Mouse (Mus musculus) cerebellum, adult (tissue): ENCODE data around the gene Larp1.
"Not testable (repeated sequence)": the region's sequence is repeated elsewhere in the genome, so short reads cannot be mapped to it uniquely, and the experiment has no call there.

ENCODE experiments used
- ATAC-seq: cut with Nextera tagmentation; 2 replicates; pipeline ENCODE4 v1.9.2; 2017; ENCODE audit warnings: mild to moderate bottlenecking, moderate library complexity, mixed read lengths; ENCODE audit not compliant: insufficient number of reproducible peaks, low FRiP score, low TSS enrichment

Larp1 gene

GRCm38 (mm10) chr11:58024671-58025070 lies 15.8 kb downstream of the Larp1 start:
- no peak for ATAC-seq

GRCm38 (mm10) chr11:58025881-58026280 lies 17.0 kb downstream of the Larp1 start:
- ATAC-seq = no peak

- no peak for ATAC-seq
Measured at GRCm38 (mm10) chr11:58026337-58026736, 17.5 kb downstream of the Larp1 start.

- no peak for ATAC-seq
Measured at GRCm38 (mm10) chr11:58026860-58027259, 18.0 kb downstream of the Larp1 start.

GRCm38 (mm10) chr11:58028981-58029380 lies 20.1 kb downstream of the Larp1 start:
- ATAC-seq = no peak

DNA sequence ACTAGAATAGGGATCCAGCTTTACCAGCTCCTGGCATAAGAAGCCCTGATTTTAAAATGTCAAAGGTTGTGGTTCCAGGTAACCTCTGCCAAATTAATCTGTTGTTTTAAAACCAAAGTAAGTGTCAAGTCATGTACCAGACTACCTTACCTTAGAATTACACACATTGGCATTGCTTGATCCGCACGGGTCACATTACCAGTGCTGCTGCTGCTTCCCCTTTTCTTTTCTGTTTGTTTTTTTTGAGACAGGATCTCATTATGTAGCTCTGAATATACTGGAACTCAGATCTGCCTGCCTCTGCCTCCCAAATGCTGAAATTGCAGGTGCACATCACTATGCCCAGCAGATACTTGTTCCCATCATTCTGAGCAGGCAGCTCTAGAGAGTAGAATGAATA lies 21.0 kb downstream of the Larp1 start:
- ATAC-seq = no peak

DNA sequence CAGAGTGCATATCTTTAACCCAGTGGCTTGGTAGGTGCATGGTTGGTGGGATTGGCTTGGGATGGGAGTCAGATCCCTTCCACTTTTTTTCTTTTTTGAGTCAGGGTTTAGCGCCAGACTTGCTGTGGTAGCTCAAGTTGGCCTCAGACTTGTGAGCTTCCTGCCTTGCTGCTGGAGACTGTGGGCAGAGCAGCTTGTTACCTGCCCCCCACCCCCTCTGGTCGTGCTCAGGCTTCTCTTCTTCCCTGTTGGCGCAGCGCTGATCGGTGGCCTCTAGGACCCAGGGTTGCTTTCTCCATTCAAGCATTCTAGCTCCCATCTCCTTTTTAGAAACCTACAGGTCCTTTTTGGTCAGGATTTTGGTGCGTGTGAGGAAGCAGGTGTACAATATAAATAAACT lies 22.3 kb downstream of the Larp1 start:
- no peak for ATAC-seq

- ATAC-seq = no peak
Measured at GRCm38 (mm10) chr11:58033635-58034034, 24.8 kb downstream of the Larp1 start.

GRCm38 (mm10) chr11:58039027-58039426 lies 30.2 kb downstream of the Larp1 start:
- no peak for ATAC-seq

GRCm38 (mm10) chr11:58042861-58043431 lies 34.1 kb downstream of the Larp1 start:
- no peak for ATAC-seq

- no peak for ATAC-seq
Measured at GRCm38 (mm10) chr11:58046438-58046837, 37.6 kb downstream of the Larp1 start.

GRCm38 (mm10) chr11:58057455-58057854 lies 48.6 kb downstream of the Larp1 start:
- ATAC-seq = no peak

- ATAC-seq = not testable (repeated sequence)
Measured at GRCm38 (mm10) chr11:58059752-58060151, 50.9 kb downstream of the Larp1 start.

- ATAC-seq = peak; percentile 62; the same call in 1 of the 2 replicates
Measured at GRCm38 (mm10) chr11:58061218-58061617, 52.4 kb downstream of the Larp1 start.

GRCm38 (mm10) chr11:58062586-58062985 lies 53.7 kb downstream of the Larp1 start:
- ATAC-seq = no peak

DNA sequence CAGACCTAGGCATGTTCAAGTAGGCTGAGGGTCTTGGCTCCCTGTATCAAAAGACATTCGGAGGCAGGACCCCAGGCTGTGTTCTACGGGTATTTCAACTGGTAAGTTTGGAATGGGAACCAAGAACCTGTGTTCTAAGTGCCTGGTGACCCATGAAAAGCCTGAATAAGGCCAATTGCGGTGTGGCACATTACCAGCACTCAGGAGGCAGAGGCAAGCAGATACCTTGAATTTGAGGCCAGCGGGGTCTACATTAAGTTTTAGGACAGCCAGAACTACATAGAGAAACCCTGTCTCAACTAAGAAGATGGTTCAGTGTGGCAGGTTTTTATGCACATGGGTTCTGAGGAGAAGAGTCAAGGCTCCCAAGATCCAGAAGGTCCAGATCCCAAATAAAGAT lies 56.2 kb downstream of the Larp1 start:
- no peak for ATAC-seq

DNA sequence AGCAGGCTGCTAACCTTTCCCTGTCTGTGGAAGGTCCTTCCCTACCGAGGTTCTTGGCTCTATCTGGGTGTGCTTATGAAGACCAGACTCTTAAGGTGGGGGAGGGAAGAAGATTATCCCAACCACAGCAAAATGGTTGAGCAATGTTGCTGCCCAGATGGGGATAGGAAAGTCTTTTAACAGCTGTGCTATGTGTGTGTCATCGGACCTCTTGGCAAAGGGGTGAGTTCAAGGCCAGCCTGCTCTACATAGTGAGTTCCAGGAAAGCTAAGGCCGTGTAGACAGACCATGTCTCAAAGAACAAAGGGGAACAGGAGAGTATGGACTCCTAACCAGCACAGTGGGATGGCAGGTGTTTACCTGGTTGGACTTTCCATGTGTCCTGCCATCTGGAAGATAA lies 64.1 kb downstream of the Larp1 start:
- no peak for ATAC-seq

GRCm38 (mm10) chr11:58077270-58077669 lies 68.4 kb downstream of the Larp1 start:
- ATAC-seq = no peak

GRCm38 (mm10) chr11:58081716-58082115 lies 72.9 kb downstream of the Larp1 start:
- no peak; the same call in 1 of the 2 replicates for ATAC-seq

DNA sequence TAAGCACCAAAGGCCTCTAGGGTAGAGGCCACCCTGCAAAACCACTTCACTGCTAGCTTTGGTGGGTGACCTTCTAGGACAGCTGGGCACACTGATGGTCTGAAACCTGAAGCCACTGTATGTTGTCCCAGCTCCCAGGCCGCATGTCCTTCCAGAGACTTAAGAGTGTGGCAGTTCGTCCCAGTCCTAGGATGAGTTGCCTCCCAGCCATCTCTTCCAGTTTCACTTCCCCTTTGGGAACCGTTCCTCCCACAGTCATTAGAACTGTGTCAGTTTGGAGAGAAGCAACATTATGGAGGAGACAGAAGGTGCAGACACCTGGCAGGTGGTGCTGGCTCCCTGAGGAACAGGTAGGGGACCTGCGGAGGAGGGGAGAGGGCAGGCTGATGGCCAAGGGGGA lies 83.7 kb downstream of the Larp1 start:
- no peak for ATAC-seq

GRCm38 (mm10) chr11:58093021-58093528 lies 84.2 kb downstream of the Larp1 start, which contains the start of gene Gm12248:
Gm12248 (minus strand) TSS chr11:58093134.
- no peak for ATAC-seq

- no peak for ATAC-seq
Measured at GRCm38 (mm10) chr11:58094766-58095165, 85.9 kb downstream of the Larp1 start.
